Mouse (Mus musculus) liver, adult 2 months (tissue): ENCODE data around the gene Gm34653. TPM values are rescaled to one million over a fixed set of nuclear protein-coding genes. Genes with fewer than 3 reads are reported as not detected.
A peak's percentile ranks its signal among the peaks of the same experiment; 100 is the strongest.

ENCODE experiments used
- DNase-seq: peaks from one replicate; pipeline ENCODE4 v3.0.0-alpha.2; 2011; ENCODE audit warnings: low read depth, low spot score; ENCODE audit errors: extremely low read depth
- H3K27ac ChIP-seq: fragments of 200-500 bp; replicated peaks from 2 replicates; pipeline ENCODE4 v1.5.1; 2012; ENCODE audit warnings: low read depth, mild to moderate bottlenecking, control low read depth, inconsistent platforms, low read length; ENCODE audit not compliant: insufficient read depth
- H3K27me3 ChIP-seq: fragments of 200-500 bp; 2 replicates; pipeline ENCODE4 v1.6.1; 2012; ENCODE audit warnings: mild to moderate bottlenecking, moderate library complexity, low read length, inconsistent platforms; ENCODE audit not compliant: control insufficient read depth, insufficient read depth
- H3K36me3 ChIP-seq: fragments of 200-500 bp; 2 replicates; pipeline ENCODE4 v1.6.1; 2012; ENCODE audit warnings: low read length, inconsistent platforms; ENCODE audit not compliant: control insufficient read depth, insufficient read depth
- H3K4me1 ChIP-seq: fragments of 200-500 bp; 2 replicates; pipeline ENCODE4 v1.6.1; 2011; ENCODE audit warnings: low read length; ENCODE audit not compliant: control insufficient read depth, insufficient read depth
- H3K4me3 ChIP-seq: fragments of 200-500 bp; 2 replicates; pipeline ENCODE4 v1.5.1; 2011; ENCODE audit warnings: low read depth, mild to moderate bottlenecking, control low read depth, low read length, moderate library complexity; ENCODE audit not compliant: insufficient read depth
- H3K79me2 ChIP-seq: fragments of 200-500 bp; 2 replicates; pipeline ENCODE4 v1.6.1; 2012; ENCODE audit warnings: inconsistent platforms, mild to moderate bottlenecking, low read length, moderate library complexity; ENCODE audit not compliant: control insufficient read depth, insufficient read depth
- H3K9ac ChIP-seq: fragments of 200-500 bp; 2 replicates; pipeline ENCODE4 v1.6.1; 2012; ENCODE audit warnings: low read depth, mild to moderate bottlenecking, control low read depth, inconsistent platforms, low read length
- CTCF ChIP-seq: fragments of 200-500 bp; IDR thresholded peaks from 2 replicates; pipeline ENCODE4 v1.5.1; 2011; ENCODE audit warnings: low read depth, low read length, control low read depth
- POLR2A ChIP-seq: fragments of 200-500 bp; IDR thresholded peaks from 2 replicates; pipeline ENCODE4 v1.6.1; 2011; ENCODE audit warnings: low read length, control low read depth; ENCODE audit not compliant: insufficient read depth; ENCODE audit errors: extremely low read depth
- WGBS: fragments of 180-500 bp; shearing (Covaris S2); methylation state at CpG from one replicate; pipeline ENCODE4 v1.1.7; 2018; 5-methylcytosine and 5-hydroxymethylcytosine counted together
- polyA plus RNA-seq: library from polyadenylated mRNA; depleted of rRNA; stranded (reverse); fragments of >200 nt; gene quantifications from 2 replicates; pipeline ENCODE4 v1.2.3, GENCODE M21; 2012
- total RNA-seq: library from RNA; depleted of rRNA; stranded (reverse); fragments of >200 nt; gene quantifications from 2 replicates; pipeline ENCODE4 v1.2.3, GENCODE M21; 2014

Gm34653 gene
- total and polyA plus RNA-seq, 2 experiments: 0.09 TPM; not detected in 1

DNA sequence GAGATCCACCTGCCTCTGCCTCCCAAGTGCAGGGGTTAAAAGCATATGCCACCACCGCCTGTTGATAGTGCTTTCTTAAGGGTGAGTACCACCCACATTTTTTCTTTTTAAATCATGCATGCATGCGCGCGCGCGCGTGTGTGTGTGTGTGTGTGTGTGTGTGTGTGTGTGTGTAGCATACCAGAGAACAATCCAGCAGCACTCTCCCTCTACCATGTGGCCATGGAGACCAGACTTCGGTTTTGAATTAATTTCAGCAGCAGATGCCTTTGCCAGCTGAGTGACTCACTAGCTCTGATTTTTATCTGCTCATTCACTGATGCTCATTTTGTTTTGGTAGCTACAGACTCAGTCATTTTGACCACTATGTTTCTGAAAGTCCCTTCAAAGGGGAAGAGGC is 8.9 kb downstream of the Gm34653 start:
- Histone ChIP-seq H3K27me3 (no peaks in the 10 kb centered on the region), H3K4me1 (no peaks in the 10 kb centered on the region), H3K36me3 (no peaks in the 10 kb centered on the region), H3K27ac (no peak overlapping the region), H3K4me3 (no peak overlapping the region), H3K79me2 (no peaks in the 10 kb centered on the region), H3K9ac (no peak overlapping the region)
- DNase-seq: no peak
- WGBS: 93% methylated on average over 8 of the region's 8 CpGs
- TF ChIP-seq CTCF (no peak), POLR2A (no peak)

DNA sequence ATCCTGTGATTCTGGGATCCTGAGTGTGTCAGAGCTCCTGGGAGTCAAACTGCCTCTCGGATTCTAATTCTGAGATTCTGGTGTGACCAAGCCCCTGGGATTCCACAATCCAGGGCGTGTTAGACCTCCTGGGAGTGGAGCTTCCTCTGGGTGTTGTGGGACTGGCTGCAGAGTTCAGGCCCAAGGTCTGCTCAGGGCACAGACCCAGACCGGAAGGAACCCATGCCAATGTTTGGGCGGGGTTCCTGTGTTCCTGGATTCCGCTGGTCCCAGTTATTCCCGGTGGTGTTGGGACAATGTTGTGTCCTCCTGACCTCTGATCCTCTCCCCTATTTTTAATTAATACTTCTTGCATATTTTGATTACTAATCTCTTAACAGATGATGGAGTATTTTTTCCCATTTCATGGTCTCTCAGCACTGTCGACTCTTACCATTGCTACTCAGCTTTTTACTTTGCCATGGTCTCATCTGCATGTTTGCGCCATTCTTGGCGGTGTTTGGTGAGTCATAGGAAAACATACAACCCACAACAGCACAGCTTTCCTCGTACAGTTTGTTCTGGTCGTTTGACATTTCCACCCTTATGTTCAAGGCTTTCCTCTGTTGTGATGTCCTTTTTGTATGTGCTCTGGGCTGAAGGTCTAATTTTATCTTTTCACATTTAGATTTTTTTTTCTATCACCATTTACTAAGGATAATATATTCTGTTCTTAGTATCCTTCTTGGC is 10.6 kb downstream of the Gm34653 start:
- no peaks in the 10 kb centered on the region for H3K79me2 ChIP-seq
- H3K27me3 ChIP-seq: no peaks in the 10 kb centered on the region
- no peak overlapping the region for H3K9ac ChIP-seq
- no peak overlapping the region; the same call in 1 of the 2 replicates for H3K27ac ChIP-seq
- H3K4me1 ChIP-seq: no peaks in the 10 kb centered on the region
- WGBS: 72% methylated on average over 11 of the region's 11 CpGs
- TF ChIP-seq CTCF (no peak), POLR2A (no peak)
- H3K4me3 ChIP-seq: no peak overlapping the region
- H3K36me3 ChIP-seq: no peaks in the 10 kb centered on the region
- DNase-seq: no peak

DNA sequence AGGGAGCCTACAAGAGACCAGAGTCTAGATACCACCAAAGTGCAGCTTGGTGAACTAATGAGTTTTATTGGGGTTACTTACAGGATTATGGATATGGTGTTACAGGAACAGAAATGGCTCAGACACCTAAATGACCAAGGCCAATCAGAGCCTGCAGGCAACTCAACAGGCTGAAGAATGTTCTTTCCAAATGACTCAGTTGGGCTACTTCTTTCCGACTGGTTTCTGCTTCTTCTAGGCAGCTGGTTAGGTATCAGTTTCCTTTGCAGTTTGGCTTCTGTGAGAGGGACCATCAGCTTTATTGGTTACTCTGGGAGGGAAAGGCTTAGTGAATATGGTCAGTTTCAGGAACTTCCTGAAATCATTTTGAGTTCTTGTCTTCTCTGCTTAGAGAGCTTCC is 14.9 kb downstream of the Gm34653 start:
- Histone ChIP-seq H3K79me2 (no peaks in the 10 kb centered on the region), H3K4me1 (no peaks in the 10 kb centered on the region), H3K4me3 (no peak overlapping the region), H3K9ac (no peak overlapping the region), H3K36me3 (peaks cover 13% of the 10 kb centered on the region), H3K27ac (no peak overlapping the region), H3K27me3 (no peaks in the 10 kb centered on the region)
- WGBS: 91% methylated on average over 1 of the region's 1 CpGs
- no peak for DNase-seq
- TF ChIP-seq POLR2A: no peak
- TF ChIP-seq CTCF: no peak

DNA sequence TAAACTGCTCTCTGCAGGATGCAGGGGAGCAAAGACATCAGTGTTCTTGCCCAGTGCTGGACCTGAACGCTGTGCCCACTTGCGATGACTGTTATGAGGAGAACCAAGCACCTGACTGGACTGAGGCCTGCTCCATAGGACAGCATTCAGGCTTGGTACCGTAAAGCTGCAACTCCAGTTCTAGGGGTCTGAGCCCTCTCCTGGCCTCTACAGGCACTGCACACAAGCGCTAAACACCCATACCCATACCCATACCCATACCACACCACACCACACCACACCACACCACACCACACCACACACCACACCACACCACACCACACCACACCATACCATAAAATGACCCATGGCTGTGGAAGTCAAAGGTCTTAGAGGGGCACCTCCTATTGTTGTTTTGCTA is 22.5 kb downstream of the Gm34653 start:
- peaks cover 69% of the 10 kb centered on the region for H3K36me3 ChIP-seq
- 92% methylated on average over 4 of the region's 4 CpGs for WGBS
- DNase-seq: no peak

DNA sequence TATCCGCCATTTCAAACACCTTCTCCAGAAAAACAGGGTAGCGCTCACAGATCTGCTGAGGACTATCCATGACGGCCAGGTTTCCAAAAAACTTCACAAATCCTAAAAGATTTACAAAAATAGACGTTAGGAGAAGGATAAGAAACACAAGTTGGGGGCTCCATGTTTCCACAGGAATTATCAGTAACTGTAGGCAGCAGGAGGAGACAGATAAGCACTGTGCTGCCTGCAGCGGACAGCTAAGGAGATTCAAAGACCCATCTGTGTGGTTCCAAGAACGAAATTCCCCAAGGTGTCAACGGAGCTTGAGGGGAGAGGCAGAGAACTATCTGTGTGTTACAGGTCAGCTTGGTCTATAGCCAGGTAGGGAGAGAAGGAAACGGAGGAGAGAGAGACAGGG is 24.9 kb downstream of the Gm34653 start:
- Histone ChIP-seq H3K27me3 (no peaks in the 10 kb centered on the region), H3K36me3 (peaks cover 65% of the 10 kb centered on the region), H3K4me3 (no peak overlapping the region), H3K4me1 (no peaks in the 10 kb centered on the region), H3K27ac (no peak overlapping the region), H3K9ac (no peak overlapping the region), H3K79me2 (no peaks in the 10 kb centered on the region)
- 95% methylated on average over 8 of the region's 8 CpGs for WGBS
- no peak for DNase-seq
- TF ChIP-seq POLR2A: no peak
- TF ChIP-seq CTCF: no peak

More for the DNA sequence above, 22.5 kb downstream of the Gm34653 start:
- no peaks in the 10 kb centered on the region for H3K79me2 ChIP-seq
- H3K4me1 ChIP-seq: no peaks in the 10 kb centered on the region
- no peak overlapping the region for H3K4me3 ChIP-seq
- TF ChIP-seq CTCF (peak; percentile 43; the same call in 1 of the 2 replicates), POLR2A (no peak)
- H3K9ac ChIP-seq: no peak overlapping the region
- no peaks in the 10 kb centered on the region for H3K27me3 ChIP-seq
- no peak overlapping the region for H3K27ac ChIP-seq

DNA sequence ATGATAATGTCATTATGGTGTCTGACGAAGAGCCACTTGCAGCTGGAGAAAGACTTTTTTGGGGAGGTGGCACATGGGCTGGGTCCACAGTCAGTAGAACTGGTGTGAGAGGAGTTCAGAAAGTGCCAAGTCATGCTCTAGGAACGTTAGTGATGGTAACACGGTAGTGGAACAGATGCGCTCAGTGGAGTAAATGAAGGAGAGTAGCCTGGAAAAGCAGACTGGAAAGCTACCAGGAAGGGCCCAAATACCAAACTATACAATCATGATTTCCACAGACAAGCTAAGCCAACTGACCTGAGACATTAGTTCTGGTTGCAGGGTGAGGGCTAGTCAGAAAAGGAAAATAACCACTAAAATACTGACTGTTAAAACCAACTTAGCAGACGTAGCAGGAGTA is 36.9 kb downstream of the Gm34653 start:
- Histone ChIP-seq H3K27ac (no peak overlapping the region), H3K4me1 (peaks cover 8% of the 10 kb centered on the region), H3K4me3 (peak overlapping the region; percentile 26; the same call in 1 of the 2 replicates), H3K36me3 (peaks cover 12% of the 10 kb centered on the region), H3K27me3 (no peaks in the 10 kb centered on the region), H3K79me2 (peaks cover 19% of the 10 kb centered on the region; the same call in 1 of the 2 replicates), H3K9ac (no peak overlapping the region; the same call in 1 of the 2 replicates)
- no peak for TF ChIP-seq CTCF
- TF ChIP-seq POLR2A: no peak
- DNase-seq: peak; percentile 55
- WGBS: 24% methylated on average over 5 of the region's 5 CpGs
